Mouse (Mus musculus) right cerebral cortex, postnatal 25 days (tissue): ENCODE results near the gene Ssbp3.

Source experiments
- DNase-seq: peaks from one replicate; pipeline ENCODE4 v3.0.0; 2022

Gene Ssbp3

DNA sequence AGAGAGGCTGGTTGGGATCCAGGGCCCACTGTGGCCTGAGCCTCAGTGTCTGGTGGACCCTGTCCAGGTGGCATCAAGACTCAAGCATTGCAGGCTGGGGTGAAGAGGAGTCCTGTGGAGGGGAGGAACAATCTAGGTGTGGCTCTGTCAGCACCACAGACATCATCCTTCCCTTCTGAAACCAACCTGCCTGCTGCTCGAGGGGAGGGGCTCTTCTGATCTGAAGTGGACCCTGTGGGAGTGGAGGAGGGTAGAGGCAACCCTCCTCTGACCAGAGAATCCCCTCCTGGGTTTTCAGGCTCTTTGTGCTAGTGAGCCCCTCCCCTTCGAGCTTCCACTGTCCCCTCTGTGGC, 25.1 kb downstream of the Ssbp3 start:
- no peak for DNase-seq

GRCm38 (mm10) chr4:106936041-106936440, 25.5 kb downstream of the Ssbp3 start:
- DNase-seq = no peak

DNA sequence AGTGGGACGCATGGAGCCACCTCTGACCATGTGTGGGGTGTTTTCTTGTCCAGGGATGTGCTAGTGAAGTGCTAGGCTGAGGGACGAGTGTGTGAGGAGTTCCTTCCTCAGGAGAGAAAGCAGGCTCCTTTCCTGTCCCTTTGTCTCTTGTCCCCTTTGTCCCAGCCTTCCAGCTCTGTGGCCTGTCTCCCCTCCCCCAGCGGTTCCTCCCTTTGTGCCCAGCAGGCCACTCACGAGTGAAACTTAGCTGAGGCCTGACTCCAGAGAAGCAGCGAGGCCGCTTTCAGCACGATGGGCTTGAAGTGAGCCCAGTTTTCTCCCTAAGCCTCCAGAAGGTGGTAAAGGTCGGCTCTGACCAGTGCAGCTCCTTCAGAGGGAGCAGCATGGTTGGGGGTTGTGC, 26.2 kb downstream of the Ssbp3 start:
- DNase-seq = no peak

- DNase-seq = no peak
Measured at GRCm38 (mm10) chr4:106938506-106939222, 28.2 kb downstream of the Ssbp3 start.

DNA sequence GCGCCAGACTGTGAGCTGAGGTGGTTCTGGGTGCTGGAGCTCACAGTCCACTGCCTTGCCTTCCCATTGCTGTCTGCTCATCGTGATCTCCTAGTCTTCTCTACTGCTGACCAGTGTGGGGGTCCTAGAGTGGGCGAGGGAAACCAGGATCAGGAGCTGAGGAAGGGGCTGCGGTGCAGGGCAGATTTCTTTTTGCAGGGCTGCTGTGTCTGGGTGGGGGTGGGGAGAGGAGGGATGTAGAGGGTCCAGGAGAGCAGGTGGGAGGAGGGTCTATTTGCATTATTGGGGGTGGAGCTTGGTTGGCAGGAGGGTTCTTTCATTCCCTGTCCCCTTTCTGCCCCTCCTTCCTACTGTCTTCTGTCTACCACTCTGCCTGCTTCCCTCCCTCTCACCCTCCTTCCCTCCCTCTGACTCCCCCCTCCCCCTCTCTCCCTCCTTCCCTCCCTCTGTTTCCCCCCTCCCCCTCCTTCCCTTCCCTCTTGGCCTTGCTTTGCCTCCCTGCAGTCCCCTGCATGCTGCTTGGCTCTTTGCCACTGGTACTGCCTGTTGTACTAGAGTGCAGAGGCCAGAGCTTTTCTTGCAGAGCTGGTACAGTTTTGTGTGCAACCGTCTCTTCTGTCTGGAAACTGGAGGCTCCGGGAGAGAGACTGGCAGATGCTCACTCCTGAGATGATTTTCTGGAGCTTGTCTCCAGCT, 28.9 kb downstream of the Ssbp3 start:
- DNase-seq = no peak

- no peak for DNase-seq
Measured at GRCm38 (mm10) chr4:106939919-106940227, 29.4 kb downstream of the Ssbp3 start.

DNA sequence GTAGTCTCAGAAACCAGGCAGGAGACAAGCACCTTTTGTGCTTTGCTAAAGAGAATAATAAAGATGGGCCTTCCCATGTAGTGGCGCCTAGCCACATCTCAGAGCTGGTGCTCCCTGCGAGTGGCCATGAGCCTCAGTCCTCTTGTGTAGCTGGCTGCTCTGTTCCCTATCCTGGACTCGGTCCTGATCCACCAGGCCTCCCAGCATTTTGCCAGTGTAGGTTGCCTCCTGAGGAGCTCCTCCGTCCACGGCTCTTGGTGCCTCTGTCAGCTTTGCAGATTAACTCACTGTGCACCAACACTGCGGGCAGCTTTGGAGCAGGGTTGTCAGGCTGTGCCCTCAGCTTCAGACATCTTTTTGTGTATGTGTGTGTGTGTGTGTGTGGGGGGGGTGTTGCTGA, 30.4 kb downstream of the Ssbp3 start:
- no peak for DNase-seq

DNA sequence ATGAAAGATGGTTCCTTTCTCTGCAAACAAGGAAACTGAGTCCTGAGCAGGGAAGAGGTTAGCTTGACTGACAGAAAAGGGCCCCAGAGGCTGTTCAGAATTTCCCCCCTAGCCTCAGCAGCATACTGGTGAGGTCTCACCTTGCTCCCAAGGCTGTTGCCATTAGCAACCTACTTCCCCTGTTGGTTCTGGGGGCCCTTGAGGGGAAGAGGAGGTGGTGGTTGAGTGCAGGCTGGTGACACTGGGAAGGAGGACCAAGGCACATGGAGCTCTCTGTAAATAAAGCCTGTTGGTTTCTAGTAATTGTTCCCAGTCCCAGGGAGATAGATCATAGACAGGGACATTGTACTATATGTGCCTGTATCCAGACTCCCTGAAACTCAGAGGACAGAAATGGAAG, 31.0 kb downstream of the Ssbp3 start:
- no peak for DNase-seq

GRCm38 (mm10) chr4:106942491-106942890, 32.0 kb downstream of the Ssbp3 start:
- no peak for DNase-seq

GRCm38 (mm10) chr4:106943627-106944026, 33.1 kb downstream of the Ssbp3 start:
- no peak for DNase-seq

GRCm38 (mm10) chr4:106944898-106945297, 34.4 kb downstream of the Ssbp3 start:
- DNase-seq = no peak

DNA sequence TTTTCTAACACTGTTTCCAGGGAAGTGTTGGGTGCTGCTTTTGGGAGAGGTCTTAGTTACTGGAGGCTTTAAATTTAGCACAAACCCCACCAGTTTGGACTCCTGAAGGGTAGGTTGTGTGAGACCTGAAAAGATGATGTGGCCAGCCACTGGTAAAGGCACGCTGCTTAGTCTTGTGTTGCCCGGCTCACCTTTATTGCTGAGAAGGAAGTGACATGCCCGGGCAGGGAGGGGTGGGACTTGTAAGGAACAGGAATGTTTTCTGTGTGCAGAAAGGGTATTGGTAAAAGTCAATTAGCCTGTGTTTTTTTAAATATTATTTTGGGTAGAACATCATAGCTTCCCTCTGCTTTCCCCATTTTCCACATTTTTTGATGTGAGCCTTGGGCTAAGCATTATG, 37.2 kb downstream of the Ssbp3 start:
- DNase-seq = no peak

DNA sequence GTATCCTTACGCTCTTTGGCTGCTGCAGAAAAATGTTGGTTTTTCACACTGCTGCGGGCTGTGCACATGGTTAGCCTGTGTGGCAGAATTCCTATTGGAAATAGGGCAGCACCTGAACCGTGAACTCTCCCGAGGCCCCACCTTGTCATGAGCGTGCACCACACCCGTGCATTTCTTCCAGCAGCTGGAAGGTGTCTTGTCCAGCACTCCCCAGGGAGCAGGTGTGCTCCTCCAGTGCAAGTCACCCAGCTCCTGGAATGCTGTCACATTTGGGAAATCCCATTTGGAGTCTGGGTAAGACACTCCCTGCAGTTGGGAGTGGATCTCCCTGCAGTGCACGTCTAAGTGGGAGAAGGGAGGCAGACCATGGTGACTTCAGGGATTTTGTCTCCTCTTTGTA, 38.0 kb downstream of the Ssbp3 start:
- DNase-seq = no peak

DNA sequence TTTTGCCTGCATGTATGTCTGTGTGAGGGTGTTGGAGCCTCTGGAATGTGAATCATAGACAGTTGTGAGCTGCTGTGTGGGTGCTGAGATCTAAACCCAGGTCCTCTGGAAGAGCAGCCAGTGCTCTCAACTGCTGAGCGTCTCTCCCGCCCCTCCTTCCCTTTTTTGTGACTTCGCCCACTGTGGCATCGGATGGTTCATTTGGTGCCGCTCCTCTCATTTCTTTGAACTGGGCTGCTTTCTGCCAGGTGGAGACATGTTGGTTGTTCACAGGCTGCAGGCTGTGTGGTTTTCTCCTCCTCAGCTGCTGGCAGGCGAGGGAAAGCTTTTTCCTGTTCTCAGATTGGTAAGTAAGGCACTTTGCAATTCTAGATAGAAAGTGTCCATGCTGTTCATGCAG, 38.7 kb downstream of the Ssbp3 start:
- DNase-seq = no peak

- no peak for DNase-seq
Measured at GRCm38 (mm10) chr4:106950801-106951200, 40.3 kb downstream of the Ssbp3 start.

- DNase-seq = no peak
Measured at GRCm38 (mm10) chr4:106951455-106951854, 41.0 kb downstream of the Ssbp3 start.

- DNase-seq = no peak
Measured at GRCm38 (mm10) chr4:106953221-106953620, 42.7 kb downstream of the Ssbp3 start.

DNA sequence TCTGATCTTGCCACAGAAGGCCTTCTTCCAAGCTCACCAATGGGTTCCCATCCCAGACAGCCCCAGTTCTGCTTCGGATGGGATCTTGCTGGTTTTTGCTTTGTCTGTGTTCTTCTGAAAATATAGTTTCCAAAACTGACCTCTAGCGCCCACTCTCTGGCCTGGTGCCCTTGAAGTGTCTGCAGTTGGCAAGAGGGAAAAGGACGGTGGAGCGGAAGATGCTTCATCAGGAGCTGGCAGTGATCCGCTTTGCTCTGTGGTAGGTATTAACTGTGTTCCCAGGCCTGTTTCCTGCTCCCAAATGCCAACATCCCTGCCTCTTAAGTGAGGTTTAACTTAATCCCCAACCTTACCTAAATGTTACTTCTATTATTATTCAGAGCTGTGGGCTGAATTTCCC, 43.3 kb downstream of the Ssbp3 start:
- DNase-seq = no peak

DNA sequence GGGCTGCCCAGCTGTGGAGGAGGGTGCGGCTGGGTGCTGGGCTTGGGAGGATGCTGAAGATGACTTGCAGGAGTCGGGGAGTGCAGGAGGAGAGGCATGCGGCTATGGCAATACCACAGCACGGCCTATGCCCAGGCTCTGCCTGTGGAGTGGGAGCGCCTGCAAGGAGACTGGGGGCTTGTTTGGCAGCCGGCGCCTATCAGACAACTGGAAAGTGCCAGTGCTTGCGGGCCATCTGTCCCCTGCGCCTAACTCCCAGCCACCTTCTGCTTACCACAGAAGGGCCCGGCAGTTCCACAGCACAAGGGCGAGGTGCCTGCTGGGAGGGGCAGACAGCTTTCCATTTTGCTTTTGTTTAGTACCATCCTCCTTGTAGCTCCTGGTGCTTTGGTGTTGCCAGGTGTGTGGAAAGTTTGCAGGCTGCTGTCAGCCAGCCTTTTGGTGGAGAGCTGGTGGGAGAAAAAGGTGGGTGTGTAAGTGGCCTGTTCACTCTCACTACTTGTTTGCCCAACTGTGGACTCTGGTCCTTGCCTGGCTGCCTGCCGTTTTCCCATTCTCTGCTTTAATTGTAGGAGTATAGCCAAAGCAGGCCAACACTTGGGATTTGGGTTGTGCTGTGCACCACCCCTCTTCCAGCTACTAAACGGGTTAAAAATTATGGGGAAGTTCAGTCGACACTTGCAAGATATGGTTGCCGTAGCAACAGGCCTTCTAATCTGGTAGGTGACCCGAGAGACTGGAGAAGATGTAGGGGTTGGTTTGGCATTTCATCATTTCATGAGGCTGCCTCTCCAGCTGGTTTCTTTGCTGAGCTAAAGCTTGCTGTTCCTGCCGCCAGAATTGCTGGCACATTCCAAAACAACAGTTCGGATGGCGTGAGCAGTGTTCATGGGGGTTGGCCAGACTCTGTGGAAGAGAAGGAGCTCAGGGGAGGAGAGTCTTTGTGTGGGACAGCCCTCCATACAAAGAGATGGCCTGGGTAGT, 45.5 kb downstream of the Ssbp3 start:
- peak; percentile 76 for DNase-seq

GRCm38 (mm10) chr4:106958117-106958516, 47.6 kb downstream of the Ssbp3 start:
- no peak for DNase-seq

- no peak for DNase-seq
Measured at GRCm38 (mm10) chr4:106958561-106958960, 48.1 kb downstream of the Ssbp3 start.

- no peak for DNase-seq
Measured at GRCm38 (mm10) chr4:106959506-106960302, 49.2 kb downstream of the Ssbp3 start.

DNA sequence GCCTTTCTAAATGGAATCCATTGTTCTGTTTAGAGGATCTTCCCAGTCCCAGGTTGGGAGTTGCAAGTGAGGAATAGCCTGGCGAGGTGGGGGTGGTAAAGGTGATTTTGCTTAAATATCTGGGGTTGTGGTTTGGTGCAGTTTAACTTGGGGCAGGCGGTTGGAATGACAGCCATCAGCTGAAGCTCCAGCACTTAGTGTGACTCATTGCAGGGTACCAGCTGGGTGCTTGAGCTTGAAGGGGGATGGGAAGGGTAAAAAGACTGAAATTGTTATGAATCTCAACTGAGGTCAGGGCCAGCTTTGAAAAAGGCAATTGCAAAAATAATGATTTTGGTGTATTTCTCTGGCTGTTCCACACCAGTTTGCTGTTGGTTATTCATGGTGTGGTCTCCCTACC, 50.0 kb downstream of the Ssbp3 start:
- no peak for DNase-seq
